Mouse (Mus musculus) heart, embryonic 14.5 days (tissue): ENCODE measurements around the gene Gins3. TPM values are rescaled to one million over a fixed set of nuclear protein-coding genes. Genes with fewer than 3 reads are reported as not detected.

Experiments used
- polyA plus RNA-seq: library from polyadenylated mRNA; unstranded; fragments of >200 nt; fragmentation: Nextera tagmentation; extraction: Ambion mirVana; gene quantifications from 2 replicates; pipeline ENCODE4 v1.2.1, GENCODE M21; 2014

Gene Gins3
- polyA plus RNA-seq, 1 experiment from 2014 or later: 13.9 TPM

Other genes with a start within 250 kb of the Gins3 start
- gene Cfap20, start 198.6 kb upstream of the Gins3 start, polyA plus RNA-seq: 184 and 195 TPM in 2 replicates
- 16.7 and 17.4 TPM in 2 replicates for gene Csnk2a2, start 143.4 kb upstream of the Gins3 start, polyA plus RNA-seq
- gene Ccdc113, start 99.4 kb upstream of the Gins3 start, polyA plus RNA-seq: 2.4 and 2.8 TPM in 2 replicates
- gene Prss54, start 57.1 kb upstream of the Gins3 start, polyA plus RNA-seq: not detected in 2 replicates
- 309 and 325 TPM in 2 replicates for gene Ndrg4, start 43.5 kb downstream of the Gins3 start, polyA plus RNA-seq
- 16.1 and 17.7 TPM in 2 replicates for gene Setd6, start 82.4 kb downstream of the Gins3 start, polyA plus RNA-seq
- gene Cnot1, start 174.0 kb downstream of the Gins3 start, polyA plus RNA-seq: 83.1 and 92.4 TPM in 2 replicates
- 265 and 287 TPM in 2 replicates for gene Sap18b, start 191.9 kb downstream of the Gins3 start, polyA plus RNA-seq
- 12.1 and 12.9 TPM in 2 replicates for gene Slc38a7, start 220.1 kb downstream of the Gins3 start, polyA plus RNA-seq